Mouse (Mus musculus) urinary bladder, adult 18-20 months (tissue): Measurements from ENCODE around the gene Psmd13.

Experiments used
- DNase-seq, 2 experiments: peaks; one replicate each; pipeline ENCODE4 v3.0.0; 2022; ENCODE audit warnings: low spot score in 2 of 2, mixed read lengths in 2 of 2

Psmd13 gene

DNA sequence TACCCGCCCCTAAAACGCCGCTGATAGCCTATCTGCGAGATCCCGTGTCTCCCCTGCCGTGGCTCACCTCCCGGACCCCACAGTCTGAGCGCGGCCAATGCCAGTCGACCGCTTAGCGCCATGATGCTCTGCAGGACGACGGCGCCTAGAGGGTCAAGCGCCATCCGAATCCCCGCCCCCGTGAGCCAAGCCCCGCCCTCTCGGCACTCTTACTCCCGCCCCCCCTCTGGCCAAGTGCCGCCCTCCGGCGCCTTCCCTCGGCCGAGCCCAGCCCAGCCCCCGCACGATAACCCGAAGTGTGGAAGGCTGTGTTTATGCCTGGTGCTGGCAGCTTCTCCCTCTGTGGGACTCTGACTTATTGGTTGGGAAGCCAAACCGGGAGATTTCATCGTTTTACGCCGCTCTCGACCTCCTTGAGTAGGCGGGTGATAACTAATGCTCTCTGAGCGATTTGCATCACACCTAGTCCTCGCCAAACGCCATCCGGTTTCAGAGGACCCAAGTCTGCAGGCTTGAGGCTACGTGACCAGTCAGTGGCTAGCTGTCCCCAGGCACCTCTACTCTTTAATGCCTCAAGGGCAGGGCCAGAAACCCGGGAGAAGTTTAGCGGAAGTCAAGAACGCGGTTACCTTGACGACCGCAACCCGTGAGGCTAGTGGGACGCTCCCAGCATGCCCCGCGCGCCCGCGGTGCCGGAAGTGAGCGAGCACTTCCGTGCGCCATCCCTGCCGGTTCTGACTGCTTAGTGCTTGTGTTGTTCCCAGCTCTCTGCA is at the start of gene Psmd13, which contains the start of gene Sirt3:
TSS of gene Psmd13 (plus strand) at position 273 of the 773 bp plus-strand sequence.
TSS of gene Sirt3 (minus strand) at position 614 of the 773 bp plus-strand sequence.
- DNase-seq: peak; percentile 90

DNA sequence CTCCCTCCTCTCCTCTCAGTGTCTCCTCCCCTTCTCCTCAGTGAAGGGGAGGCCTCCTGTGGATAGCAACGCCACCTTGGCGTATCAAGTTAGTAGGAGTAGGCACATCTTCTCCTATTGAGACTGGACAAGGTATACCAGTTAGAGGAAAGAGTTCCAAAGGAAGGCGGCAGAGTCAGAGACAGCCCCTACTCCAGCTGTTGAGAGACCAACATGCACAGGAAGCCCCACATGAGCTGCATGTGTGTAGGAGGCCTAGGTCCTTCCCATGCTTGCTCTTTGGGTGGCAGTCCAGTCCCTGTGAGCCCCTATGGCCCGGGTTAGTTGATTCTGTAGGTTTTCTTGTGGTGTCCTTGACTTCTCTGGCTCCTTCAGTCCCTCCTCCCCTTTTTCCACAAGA is 48.4 kb upstream of the Psmd13 start:
- no peak for DNase-seq

- DNase-seq: peak; percentile 68 to 73
These were observed 46.6 kb upstream of the Psmd13 start, which contains the start of gene Urah for GRCm38 (mm10) chr7:140834968-140835757. Urah (plus strand) TSS chr7:140835018.

- DNase-seq: no peak
These were observed 46.0 kb upstream of the Psmd13 start for GRCm38 (mm10) chr7:140835758-140836087.

- DNase-seq: no peak
These were observed 45.3 kb upstream of the Psmd13 start for GRCm38 (mm10) chr7:140836243-140837115.

- DNase-seq: no peak
These were observed 42.2 kb upstream of the Psmd13 start for GRCm38 (mm10) chr7:140839556-140839955.

GRCm38 (mm10) chr7:140840750-140841735 is 40.7 kb upstream of the Psmd13 start:
- DNase-seq: no peak

- no peak for DNase-seq
These were observed 38.0 kb upstream of the Psmd13 start for GRCm38 (mm10) chr7:140843806-140844205.

DNA sequence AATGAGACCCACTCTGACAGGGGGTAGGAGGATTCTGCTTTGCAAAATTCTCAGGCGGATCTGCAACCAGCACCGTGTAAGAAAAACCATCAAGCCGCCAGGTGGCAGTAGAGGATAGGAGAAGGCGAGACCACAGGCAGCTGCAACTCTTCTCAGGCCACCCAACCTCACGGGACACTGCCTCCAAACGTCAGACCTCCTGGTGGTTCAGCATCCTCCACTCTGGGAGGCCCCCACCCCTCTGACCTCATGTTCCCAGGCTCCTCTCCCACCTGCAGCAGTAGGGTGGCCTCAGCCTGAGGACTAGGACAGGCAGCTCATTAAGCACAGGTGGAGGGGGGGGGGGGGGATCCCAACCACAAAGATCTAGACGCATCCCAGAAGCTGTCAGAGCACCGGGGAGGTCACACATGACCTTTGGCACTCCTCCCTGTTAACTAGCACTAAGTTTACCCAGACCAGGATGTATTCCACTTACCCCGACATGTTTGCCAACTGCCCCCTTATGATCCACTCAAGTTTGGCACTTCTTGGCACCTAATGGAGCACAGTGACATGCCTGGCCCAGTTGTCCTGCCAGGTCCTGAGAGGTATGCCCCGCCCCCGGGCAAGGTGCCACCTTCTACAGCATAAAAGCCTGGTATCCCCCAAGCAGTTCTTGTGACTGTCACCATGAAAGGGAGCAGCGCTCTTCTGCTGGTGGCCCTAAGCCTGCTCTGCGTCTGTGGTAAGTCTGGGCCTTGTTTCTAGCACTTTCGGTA is 36.7 kb upstream of the Psmd13 start, which contains the start of gene Scgb1c1:
TSS of gene Scgb1c1 (plus strand) at position 643 of the 761 bp plus-strand sequence.
- peak; percentile 75 to 88 for DNase-seq

DNA sequence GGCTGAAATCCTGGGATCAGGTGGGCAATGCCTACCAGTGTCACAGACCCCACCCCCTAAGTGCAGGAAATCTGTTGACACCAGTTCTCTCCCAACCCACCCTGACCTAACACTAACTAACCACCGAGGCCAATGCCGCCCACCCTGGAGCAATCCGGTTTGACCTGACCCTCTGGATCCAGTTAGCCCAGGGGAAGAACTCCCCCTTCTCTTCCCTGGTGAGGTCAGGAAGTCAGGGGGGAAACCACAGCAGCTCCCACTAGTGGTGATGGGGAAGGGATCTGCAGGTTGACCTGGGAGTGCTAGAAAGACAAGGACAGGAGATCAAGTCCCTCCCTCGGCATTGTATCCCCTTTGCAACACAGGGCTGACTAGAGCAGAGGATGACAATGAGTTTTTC is 36.1 kb upstream of the Psmd13 start:
- no peak for DNase-seq

DNA sequence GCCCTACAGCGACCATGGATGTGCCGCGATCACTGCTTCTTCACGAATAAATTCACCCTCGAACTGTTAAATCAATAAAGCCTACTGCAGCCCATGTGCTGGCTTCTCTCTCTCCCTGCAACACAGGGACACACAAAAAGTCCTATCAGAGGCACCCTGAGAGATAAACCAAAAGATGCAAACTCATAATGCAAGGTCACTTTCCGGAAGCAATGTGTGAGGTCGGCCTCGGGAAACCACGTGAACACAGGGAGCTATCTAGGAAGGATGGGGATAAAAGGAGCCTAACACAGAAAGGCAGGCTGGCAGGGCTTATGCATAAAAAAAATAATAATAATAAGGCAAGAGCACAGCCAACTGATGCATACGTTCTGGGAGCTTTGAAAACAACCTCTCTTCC is 35.1 kb upstream of the Psmd13 start:
- DNase-seq: no peak

- no peak for DNase-seq
These were observed 33.8 kb upstream of the Psmd13 start, which contains the start of gene Odf3 for GRCm38 (mm10) chr7:140847755-140848580. Odf3 (plus strand) TSS chr7:140847805.

DNA sequence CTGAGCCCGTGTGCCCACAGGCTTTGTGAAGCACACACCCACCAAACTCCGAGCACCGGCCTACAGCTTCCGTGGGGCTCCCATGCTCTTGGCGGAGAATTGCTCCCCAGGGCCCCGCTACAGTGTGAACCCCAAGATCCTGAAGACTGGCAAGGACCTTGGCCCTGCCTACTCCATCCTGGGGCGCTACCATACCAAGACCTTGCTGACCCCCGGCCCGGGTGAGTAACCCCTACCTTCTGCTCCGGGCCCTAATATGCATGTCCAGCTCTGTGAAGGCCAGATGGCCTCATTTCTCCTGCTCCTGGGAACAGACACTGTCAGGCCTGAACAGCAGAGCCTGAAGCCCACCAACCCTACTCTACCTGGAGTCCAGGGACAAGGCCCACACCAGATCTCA is 33.2 kb upstream of the Psmd13 start:
- no peak for DNase-seq

DNA sequence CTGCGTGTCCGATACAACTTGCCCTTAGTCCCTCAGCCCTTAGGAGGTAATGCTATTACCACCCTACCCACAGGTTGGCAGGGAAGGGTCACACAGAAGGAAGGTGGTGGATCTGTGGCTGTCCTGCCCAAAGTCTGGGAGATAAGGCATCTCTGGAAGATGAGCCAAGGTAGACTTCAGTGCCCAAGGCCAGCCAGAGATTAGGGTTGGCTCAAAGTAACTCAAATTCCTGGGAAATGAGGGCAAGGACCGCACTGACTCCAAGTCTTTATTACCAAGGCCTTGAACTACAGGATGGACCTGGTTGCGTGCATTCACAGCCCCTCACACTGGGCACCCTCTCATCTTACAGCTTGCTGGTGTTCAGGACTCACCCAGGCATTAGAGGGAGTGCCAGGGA is 29.9 kb upstream of the Psmd13 start:
- no peak for DNase-seq

DNA sequence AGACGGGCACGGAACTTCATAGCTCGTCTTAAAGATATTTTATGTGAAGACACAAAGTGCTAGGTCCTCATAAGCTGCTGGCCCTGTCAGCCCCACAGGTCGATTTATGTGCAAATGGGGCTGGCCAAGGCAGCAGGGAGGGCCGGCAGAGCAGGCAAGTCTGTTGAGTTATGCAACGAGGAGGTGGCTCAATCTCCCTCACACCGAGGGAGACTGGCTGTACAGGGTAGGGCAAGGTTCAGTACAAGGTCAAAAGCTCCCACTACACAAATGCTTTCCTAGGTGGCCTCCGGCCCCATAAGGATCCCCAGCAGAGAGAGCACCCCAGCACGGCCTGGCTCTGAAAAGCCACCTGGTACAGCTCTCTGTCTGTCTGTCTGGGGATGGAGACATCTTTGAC is 28.4 kb upstream of the Psmd13 start:
- no peak for DNase-seq

DNA sequence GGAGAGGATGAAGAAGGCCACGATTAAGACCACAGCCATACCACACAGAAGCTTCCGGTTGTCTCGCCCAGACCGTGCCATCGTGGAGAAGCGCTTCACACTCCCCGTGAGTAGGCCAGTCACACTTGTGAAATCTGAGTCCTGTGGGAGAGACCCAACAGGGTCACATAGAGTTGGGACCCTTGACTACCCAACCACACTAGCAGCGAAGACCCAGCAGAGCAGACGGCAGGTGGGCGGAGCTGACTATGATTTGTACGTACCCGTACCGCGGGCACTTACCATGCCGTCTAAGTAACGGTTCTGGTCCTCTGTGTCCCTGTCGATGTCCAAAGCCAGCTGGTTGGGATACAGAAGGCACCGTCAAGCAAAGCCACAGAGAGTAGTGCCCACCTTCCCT is 27.3 kb upstream of the Psmd13 start:
- DNase-seq: no peak

DNA sequence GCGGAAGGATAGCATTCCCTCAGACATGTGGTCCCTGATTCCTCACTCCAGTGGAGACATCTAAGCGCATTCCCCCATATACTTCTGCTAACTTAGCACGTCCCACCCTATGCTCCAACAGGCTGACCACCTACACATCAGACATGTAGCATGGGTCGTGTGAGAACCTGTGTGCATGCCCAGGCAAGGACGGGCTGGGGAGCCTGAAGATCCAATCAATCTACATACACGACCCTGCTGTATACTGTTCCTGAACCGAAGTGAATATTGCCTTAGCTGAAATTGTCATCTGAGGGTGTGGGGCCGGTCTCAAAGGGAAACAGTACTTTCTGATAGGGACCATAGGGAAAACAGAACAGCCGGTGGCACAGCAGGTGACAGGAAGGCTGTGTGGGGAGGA is 26.6 kb upstream of the Psmd13 start:
- no peak for DNase-seq

DNA sequence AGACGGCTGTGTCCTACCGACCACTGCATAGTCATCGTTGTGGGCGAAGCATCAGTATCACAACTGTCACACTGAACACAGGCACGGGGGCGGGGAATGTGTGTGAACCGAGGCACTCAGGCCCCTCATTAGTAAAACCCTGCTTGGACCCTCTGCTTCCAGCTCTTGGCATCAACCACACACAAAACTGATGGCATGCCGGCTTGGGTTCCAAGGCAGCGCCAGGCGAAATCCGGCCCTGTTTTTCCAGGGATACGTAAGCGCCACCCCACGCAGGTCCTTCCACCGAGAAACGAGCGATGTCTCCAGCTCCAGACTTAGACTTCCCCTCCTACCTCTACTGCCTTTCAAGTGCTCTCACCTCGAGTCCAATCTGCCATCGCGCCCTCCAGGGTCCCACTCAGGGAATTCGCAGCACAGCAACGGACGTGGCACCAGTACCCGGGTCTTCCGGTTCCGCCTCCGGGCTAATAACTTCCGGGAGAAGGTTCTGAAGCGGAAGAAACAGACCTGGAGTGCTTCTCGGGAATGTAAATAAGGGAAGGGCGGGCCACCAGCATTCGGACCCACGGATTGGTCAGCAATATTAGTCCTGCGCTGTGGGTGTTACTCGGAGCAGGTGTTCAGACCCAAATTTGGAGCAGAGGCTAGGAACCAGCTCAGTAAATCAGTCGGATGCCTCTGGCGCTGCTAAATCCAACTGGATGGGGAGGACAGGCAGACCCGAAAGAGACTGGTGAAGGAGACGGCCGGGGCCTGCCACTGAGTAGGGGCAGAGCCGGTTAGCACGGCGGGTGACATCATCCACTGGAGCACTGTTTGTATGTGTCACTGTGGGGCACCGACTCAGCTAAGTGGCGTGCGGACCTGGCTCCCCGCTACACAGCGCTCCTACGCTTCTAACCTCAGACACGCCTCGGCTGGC is 25.6 kb upstream of the Psmd13 start, which contains the start of gene Gm45785:
TSS of gene Gm45785 (minus strand) at position 472 of the 925 bp plus-strand sequence.
- peak; percentile 73 to 82 for DNase-seq
